Mouse (Mus musculus) right cerebral cortex, postnatal 10 days (tissue): Measurements from ENCODE around the gene Edc4.
"Not testable (repeated sequence)": the region's sequence is repeated elsewhere in the genome, so short reads cannot be mapped to it uniquely, and the experiment has no call there.

Experiments used
- DNase-seq, 2 experiments: peaks; one replicate each; pipeline ENCODE4 v3.0.0; 2021; ENCODE audit warnings: low spot score in 2 of 2

The Edc4 gene

DNA sequence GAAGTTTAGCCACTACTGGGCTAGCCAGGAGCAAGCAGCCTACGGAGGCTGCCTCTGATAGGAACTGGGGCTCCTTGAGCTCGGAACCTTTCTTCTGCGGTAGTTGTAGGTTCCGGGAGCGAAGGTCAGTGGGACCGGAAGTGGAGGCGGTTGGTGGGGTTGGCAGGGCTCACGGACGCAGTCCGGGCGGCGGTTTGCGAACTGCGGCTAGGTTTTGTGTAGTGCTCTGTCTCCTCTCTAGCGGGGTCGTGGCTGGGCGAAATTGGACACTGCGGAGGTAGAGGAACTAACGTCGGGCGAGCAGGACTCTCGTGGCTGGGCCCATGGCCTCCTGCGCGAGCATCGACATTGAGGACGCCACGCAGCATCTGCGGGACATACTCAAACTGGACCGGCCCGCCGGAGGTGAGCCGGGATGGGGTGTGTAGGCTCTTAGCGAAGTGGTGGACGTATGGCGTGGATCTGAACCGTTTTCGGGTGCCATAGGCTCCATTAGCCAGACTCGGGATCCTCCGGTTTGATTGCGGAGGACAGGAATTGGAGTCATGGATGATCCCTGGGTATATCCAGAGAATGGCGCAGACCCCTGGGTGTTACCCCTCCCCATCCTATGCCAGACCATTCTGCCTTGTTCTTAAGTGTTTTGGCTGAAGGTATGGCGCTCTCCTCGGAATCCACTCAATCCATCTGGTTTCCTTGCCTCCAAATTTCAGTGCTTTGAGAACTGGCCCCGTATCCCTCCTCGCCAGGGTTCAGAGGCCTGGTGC, at the start of gene Edc4:
TSS of gene Edc4 (plus strand) at position 128 of the 767 bp plus-strand sequence.
- DNase-seq, result peak; percentile 88 to 92

DNA sequence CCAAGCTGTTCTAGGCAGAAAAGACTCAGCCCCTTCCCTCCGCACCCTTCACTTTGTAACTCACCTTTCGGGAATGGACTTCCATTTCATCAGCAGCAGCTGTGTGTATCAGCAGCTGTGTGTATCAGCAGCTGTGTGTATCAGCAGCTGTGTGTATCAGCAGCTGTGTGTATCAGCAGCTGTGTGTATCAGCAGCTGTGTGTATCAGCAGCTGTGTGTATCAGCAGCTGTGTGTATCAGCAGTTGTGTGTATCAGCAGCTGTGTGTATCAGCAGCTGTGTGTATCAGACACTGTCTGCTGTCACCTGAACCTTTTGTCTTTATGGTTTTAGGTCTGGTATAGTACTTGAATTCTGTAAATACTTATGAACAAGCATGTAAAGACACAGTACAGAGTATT, 46.9 kb upstream of the Edc4 start:
- DNase-seq, result not testable (repeated sequence)

DNA sequence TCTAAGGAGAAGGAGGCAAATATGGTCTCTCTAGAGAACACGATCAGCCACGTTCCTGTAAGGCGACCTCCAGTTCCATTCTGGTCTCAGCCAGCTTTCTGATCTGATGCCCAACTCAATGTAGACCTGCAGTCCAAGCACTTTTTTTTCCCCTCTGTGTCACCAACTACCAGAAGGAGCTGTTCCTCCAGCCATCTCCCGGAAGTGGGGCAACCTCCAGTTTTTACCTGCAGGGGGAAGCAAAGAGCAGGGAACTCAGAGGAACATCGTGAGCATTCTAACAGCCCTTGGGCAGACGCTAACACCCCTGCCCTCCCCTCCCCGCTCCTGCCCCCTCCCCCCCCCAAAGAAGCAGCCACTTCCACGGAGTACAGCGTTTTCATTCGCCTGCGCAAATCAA, 45.4 kb upstream of the Edc4 start:
- DNase-seq, result peak in 1 of 2 experiments; percentile 72

DNA sequence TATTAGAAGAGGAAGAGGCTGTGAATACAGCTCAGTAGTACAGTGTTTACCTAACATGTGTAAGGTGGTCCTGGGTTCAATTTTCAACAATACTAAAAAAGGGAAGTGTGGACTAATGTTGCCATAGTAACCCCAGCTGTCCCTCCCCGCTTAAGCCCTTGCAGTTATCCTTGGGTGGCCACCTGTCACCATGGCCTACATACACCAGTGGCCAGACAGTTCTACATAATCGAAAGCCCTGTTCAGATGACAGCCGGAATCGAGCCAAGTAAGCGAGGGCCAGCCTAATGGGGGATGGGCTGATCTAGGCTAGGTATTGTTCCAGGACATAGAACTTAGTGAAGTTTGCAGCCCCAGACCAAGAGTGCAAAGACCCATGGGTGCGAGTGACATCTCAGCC, 43.7 kb upstream of the Edc4 start:
- no peak for DNase-seq

DNA sequence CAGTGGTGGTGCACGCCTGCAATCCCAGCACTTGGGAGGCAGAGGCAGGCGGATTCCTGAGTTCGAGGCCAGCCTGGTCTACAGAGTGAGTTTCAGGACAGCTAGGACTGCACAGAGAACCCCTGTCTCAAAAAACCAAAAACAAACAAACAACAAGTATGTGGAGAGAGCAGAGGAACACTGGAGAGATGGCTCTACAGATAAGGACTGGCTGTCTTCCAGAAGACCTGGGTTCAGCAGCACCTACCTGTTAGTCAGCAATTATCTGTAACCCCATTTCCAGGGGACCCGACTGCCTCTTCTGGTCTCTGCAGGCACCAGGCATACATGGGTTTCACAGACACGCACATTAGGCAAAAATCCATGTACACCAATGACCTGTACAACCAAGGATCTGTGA, 41.5 kb upstream of the Edc4 start:
- DNase-seq, result no peak

DNA sequence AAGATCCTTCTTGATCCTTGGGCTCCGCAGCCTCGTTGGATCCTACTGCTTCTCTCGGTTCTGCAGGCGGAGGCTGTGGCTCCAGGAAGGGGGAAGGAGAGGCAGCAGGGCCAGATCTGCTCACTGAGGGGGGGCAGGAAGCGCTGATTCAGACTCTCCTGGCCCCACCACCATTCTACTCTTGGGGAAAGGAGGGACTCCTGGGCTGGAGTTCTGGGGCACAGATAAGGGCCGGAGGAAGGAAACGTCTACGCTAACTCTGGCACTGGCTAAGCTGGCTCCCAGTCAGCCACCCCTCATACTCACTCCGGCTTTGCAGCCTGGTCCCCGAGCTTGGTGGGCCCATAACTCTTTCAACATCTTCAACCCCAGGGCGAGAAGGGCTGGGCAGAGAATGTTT, 34.0 kb upstream of the Edc4 start:
- no peak for DNase-seq

DNA sequence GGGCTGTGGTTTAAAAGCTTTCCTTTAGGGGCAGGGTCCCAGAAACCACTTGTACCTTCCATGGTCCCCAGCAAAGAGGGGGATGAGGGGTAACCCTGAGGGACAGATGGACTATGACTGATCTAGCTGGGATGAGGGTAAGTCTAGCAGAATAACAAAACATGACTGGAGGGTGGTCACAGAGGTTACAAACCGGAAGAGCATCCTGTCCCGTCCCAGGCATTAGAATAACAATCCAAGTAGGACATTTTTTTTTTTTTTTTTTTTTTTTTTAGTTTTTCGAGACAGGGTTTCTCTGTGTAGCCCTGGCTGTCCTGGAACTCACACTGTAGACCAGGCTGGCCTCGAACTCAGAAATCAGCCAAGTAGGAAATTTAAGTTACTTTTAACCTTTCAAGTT, 30.7 kb upstream of the Edc4 start:
- no peak for DNase-seq

DNA sequence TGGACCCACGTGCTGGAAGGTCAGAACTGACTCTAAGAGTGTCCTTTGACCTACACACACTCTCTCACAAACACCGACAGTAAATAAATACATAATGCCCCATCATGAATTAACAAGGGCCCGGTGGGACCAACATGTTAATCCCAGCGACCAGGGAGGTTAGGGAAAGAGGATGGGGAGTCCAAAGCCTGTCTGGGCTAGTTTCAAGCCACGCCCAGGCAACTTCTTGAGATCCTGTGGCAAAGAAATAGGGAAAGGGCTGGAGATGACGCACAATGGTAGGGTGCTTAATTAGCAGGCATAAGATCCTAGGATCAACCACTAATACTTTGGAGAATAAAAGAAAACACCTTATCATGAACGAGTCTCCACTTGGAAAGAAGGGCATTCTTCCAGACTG, 30.1 kb upstream of the Edc4 start:
- DNase-seq, result no peak

DNA sequence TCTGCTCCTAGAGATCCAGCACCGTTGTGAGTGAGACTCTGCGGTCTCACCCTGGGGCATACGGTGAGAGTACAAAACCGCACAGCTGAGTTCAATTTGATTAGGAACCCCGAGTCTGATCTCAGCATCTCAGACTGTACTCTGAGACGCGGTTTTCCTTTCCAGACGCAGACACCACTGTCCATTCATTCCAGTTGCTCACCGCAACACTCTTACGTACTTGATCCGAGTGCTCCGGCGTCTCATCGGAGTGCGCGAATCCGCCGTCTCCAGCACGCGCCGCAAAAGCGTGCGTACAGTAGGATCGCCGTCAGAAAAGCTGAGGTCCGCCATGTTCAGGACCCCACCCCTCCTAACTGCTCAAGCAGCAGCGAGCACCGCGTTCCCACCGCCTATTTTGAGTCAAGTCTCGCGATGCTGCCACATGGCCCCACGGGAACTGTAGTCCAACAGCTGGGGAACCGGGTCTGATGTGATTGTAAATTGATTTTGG, 29.0 kb upstream of the Edc4 start:
- DNase-seq, result peak; percentile 97

DNA sequence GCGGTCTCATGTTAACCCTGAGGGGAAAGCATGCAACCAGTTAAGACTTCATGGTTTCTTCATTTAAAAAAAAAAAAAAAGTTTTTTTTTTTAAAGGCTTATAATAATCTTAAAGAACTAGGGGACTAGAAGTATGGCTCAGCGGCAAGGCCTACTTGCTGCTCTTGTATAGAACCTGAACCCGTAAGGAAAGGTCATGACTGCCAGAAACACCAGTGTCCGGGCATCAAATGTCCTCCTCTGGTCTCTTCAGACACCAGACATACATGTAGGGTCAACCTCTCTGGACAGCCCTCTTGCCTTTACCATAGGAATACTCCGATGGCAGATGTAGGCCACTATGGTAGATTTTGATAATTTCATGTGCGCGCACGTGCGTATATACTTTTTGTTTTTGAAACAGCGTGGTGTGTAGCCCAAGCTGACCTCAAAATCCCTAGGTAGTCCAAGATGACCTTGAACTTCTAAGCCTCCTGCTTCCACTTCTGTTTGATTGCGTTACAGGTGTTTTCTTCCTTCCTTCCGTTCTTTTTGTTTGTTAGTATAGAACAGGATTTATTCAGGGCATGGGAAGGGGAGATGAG, 28.4 kb upstream of the Edc4 start:
- DNase-seq, result peak; percentile 37 to 48

DNA sequence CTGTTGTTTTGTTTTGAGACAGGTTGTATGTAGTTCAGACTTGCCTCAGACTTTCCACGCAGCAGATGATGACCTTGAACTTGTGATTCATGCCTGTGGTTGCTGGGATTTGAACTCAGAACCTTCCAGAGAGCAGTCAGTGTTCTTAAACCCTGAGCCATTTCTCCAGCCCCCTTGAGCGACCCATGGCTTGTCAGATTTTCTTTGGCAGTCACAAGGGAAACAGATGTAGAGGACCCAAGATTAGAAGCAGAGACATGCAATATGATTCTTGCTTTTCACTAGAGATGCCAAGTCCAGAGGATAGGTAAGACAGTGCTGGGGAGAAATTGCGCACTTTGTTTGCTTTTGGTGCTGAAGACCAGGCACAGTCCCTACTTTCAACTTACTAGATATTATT, 27.5 kb upstream of the Edc4 start, which contains the start of gene Cenpt:
TSS of gene Cenpt (minus strand) at position 101 of the 400 bp plus-strand sequence.
- no peak for DNase-seq

DNA sequence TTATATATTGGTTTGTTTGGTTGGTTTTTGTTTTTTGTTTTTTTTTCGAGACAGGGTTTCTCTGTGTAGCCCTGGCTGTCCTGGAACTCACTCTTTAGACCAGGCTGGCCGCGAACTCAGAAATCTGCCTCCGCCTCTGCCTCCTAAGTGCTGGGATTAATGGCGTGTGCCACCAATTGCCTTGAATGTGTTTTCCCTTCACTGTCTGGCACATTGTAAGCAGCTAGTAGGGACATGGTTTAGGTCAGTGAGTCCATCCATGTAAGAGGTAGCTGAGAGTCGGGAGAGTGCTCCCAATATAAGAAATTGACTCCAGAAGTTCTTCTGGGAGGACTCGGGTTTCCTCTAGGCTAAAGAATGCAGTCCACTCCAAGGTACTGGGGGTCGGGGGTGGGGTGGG, 26.4 kb upstream of the Edc4 start:
- DNase-seq, result no peak

DNA sequence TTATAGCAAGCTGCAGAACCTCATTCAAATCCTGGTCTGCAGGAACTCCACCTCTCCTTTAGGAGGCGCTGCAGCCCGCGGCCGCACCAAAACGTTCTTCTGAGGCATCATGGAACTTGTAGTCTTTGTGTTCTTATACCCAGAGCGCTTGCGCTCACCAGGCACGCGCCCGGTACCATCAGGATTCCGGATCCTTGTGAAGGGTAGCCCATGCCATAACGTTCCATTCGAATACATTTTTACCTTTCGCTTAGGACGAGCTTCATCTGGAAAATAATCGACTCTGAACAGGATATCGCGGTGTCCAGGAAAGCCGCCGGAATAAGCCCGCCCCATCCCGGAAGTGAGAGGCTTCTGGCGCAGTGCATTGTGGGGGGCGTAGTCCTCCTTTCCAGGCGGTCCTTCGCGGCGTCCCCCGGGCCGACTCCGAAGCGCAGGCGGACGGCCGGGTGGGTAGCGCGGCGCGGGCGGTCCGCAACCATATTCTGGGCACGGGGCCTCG, 25.9 kb upstream of the Edc4 start, which contains the start of gene Thap11:
TSS of gene Thap11 (plus strand) at position 418 of the 502 bp plus-strand sequence.
- peak; percentile 93 to 95 for DNase-seq

DNA sequence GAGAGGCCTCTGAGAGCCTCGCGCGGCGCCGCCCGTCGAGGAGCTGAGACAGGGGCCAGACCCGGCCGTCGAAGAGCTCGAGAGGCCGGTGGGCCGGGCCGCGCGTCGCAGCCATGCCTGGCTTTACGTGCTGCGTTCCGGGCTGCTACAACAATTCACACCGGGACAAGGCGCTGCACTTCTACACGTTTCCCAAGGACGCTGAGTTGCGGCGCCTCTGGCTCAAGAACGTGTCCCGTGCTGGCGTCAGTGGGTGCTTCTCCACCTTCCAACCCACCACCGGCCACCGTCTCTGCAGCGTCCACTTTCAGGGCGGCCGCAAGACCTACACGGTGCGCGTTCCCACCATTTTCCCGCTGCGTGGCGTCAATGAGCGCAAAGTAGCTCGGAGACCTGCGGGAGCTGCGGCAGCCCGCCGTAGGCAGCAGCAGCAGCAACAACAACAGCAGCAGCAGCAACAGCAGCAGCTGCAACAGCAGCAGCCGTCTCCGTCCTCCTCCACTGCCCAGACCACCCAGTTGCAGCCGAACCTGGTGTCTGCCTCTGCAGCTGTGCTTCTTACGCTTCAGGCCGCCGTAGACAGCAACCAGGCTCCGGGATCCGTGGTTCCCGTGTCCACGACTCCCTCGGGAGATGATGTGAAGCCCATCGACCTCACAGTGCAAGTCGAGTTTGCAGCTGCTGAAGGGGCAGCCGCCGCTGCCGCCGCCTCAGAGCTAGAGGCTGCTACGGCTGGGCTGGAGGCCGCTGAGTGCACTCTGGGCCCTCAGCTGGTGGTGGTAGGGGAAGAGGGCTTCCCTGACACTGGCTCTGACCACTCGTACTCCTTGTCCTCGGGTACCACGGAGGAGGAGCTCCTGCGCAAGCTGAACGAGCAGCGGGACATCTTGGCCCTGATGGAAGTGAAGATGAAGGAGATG, 25.2 kb upstream of the Edc4 start:
- DNase-seq, result peak; percentile 72 to 78

DNA sequence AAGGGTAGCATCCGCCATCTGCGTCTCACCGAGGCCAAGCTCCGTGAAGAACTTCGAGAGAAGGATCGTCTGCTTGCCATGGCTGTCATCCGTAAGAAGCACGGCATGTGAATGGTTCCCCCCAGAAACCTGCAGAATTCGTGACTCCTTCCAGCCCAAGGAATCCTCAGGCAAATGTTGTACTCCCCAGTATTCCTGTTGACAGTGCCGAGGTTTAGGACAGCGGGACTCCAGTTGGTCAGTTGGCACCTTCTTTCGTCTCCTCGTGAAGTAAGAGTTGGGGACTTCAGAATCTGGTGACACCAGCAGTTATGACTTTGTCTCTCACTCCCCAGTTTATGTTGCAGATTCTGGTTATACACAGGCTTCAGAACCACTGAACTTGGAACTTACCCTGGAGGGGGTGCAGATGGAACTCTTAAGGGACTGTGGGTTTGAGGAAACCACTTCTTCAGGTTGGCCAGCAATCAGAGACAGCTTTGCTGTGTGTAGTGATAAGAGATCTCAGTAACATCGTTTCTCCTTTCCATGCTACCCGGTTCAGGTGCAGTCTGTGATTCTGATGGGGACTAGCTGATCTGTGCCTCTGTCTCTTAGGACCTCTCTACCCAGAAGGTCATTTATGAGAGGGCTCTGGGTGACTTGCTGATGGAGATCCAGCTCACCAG, 24.4 kb upstream of the Edc4 start:
- DNase-seq, result no peak

DNA sequence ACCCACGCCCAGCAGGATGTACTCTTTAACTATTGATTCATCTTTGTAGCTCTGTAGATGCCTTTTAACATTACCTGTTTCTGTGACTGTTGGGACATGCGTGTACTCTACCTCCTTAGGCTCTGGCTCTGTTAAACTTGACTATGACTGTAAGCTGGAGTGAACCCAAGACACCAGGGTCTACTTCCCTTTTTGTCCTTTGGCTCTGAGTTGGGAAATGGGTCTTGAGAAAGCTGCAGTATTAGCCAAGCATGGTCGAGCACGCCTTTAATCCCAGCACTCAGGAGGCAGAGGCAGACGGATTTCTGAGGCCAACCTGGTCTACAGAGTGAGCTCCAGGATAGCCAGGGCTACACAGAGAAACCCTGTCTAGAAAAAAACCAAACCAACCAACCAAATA, 22.2 kb upstream of the Edc4 start:
- no peak for DNase-seq

DNA sequence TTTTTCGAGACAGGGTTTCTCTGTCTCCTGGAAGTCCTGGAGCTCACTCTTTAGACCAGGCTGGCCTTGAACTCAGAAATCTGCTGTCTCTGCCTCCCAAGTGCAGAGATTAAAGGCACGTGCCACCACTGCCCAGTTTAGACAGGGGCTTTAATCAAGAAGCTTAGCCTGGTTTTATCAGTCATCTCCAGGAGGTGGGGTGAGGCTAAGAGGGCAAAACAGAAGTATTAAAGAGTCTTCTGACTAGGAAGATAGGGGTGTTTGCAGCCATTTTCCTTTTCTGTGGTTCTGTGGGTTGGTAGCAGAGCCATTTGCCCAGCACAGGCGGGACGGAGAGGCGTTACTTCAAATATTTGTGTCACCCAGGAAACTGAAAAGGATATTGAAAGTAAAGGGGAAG, 21.4 kb upstream of the Edc4 start:
- no peak for DNase-seq

DNA sequence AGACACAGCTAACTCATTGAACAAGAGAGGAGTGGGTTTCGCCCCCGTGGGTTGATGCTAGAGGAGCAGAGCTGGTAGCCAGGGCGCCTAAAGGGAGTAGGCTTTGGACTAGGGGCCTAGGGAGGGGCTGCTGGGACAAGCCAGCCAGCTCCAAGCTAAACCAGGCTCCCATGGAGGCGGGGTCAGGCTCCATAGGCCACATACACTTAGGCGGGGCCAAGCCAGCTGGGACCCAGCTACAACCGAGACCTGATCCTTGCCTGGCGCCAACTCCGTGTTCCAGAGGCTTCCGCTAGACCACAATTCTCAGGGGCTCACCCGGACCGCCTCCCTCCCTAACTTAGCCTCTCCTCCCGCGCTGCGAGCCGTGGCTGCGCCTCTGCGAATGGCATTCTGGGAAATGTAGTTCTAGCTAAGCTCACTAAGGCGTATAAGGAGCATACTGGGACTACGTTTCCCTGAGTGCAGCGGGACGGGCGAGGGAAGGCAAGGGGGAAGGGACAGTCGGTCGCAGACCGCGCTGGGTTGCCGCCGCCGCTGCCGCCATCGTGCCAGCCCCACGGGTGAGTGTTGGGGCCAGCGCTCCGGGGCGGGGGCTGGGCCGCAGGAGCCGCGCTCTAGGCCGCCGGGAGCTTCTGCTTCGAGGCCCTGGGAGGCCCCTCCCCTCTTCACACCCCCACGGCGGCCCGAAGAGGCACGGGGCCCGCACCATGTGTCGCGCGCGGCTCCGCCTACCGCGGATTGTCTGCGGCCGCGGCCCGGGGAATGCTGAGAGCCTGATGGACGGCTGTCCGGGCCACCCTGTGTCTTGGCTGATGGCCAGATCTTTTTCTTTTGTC, 20.3 kb upstream of the Edc4 start, which contains the start of gene Nutf2:
TSS of gene Nutf2 (plus strand) at position 438 of the 839 bp plus-strand sequence.
- DNase-seq, result peak; percentile 97 to 98

DNA sequence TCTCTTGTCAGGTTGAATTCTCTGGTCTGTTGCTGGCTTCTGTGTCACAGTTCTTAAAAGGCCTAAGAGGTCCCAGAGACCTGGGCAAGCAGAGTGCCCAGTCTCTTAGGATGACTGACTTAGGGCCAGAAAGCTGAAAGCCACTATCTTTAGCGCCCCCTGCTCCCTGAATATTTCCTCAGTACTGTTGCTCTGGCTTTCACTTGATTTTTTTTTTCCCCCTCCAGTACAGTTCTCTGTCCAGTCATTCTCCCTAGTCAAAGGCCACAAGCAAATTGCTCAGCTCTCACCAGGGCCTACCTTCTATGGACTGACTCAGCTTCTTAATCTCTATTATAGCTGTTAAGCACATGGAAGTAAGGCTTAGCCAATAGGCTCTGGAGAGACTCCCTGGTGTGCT, 18.7 kb upstream of the Edc4 start:
- DNase-seq, result no peak

DNA sequence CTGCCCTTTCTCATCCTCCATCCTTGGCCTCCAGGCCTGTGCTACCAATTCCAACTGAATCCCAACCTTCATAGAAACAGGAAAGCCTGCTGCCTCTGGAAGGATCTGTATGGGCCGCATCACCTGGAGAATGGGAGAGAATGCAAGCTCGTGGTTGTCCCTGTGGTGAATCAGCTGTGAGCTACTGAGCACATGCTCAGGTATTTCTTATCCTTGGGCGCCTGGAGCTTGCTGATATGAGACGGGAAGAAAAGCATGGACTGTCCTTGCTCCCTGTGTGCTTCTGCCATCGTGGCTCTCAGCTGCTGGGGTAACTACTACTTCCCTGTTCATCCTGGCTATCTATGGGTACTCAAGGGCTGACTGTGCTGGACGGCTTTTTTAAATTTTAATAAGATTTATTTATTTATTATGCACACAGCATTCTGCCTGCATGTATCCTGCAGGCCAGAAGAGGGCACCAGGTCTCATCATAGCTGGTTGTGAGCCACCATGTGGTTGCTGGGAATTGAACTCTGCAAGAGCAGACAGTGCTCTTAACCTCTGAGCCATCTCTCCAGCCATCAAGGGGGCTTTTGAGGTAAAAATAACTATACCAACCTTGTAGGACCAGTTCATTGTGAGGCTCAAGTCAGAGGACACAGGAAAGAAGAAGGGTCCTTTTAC, 14.2 kb upstream of the Edc4 start:
- no peak for DNase-seq
